Mouse (Mus musculus): ENCODE results near the gene Helq. TPM values are rescaled to one million over a fixed set of nuclear protein-coding genes. Genes with fewer than 3 reads are reported as not detected.
A peak's percentile ranks its signal among the peaks of the same experiment; 100 is the strongest.

The Helq gene
- polyA plus RNA-seq (2015; fragmentation: Nextera tagmentation; extraction: Ambion mirVana) = 9.3 and 10.5 TPM in 2 replicates

- Histone ChIP-seq H3K4me2 (peak within 1 kb of the TSS; percentile 82), H3K27ac (replicated peaks) (no peak within 1 kb of the TSS), H3K9me3 (no peaks in the 10 kb centered on the region), H3K4me3 (peak within 1 kb of the TSS; percentile 73), H3K36me3 (peaks cover 52% of the 10 kb centered on the region), H3K9ac (peak within 1 kb of the TSS; percentile 86), H3K4me1 (peaks cover 15% of the 10 kb centered on the region), H3K27me3 (replicated peaks) (no peaks in the 10 kb centered on the region)
- under 1% methylated on average over 67 of the region's 67 CpGs for WGBS
- peak; percentile 81 for ATAC-seq (ENCODE audit: extremely low read depth, insufficient number of reproducible peaks, low FRiP score, low TSS enrichment)
These were observed at the start of gene Helq, which contains the start of gene Mrps18c for GRCm38 (mm10) chr5:100798165-100798860. Helq (minus strand) TSS chr5:100798598. Mrps18c (plus strand) TSS chr5:100798627.

DNA sequence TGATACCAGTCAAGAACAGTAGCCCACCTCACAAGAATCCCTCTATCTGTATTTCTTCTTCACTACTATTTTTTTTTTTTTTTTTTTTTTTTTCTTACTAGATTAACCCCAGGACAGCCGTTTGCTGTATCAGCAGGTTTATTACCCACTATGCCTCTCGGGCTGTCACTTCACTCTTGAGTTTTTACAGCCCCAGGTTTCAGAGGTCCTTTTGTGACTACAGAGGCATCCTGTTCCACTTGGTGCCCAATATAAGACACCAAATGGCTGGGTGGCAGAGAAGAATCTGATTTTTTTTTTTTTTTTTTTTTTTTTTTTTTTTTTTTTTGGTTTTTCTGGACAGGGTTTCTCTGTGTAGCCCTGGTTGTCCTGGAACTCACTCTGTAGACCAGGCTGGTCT, 48.7 kb upstream of the Helq start:
- Histone ChIP-seq H3K4me3 (peak overlapping the region; percentile 78), H3K27ac (replicated peaks) (peak overlapping the region; percentile 96), H3K4me2 (peak overlapping the region; percentile 90), H3K9me3 (peaks cover 5% of the 10 kb centered on the region), H3K9ac (peak overlapping the region; percentile 92), H3K36me3 (peaks cover 9% of the 10 kb centered on the region), H3K4me1 (peaks cover 34% of the 10 kb centered on the region), H3K27me3 (replicated peaks) (peaks cover 13% of the 10 kb centered on the region)
- WGBS = 2% methylated on average over 2 of the region's 2 CpGs
- no peak for ATAC-seq (ENCODE audit: extremely low read depth, insufficient number of reproducible peaks, low FRiP score, low TSS enrichment)

GRCm38 (mm10) chr5:100846599-100846920, 48.2 kb upstream of the Helq start:
- Histone ChIP-seq H3K4me2 (peak overlapping the region; percentile 90), H3K27me3 (replicated peaks) (peaks cover 13% of the 10 kb centered on the region), H3K27ac (replicated peaks) (peak overlapping the region; percentile 96), H3K9ac (peak overlapping the region; percentile 92), H3K4me1 (peaks cover 34% of the 10 kb centered on the region), H3K4me3 (peak overlapping the region; percentile 78), H3K9me3 (peaks cover 11% of the 10 kb centered on the region), H3K36me3 (peaks cover 15% of the 10 kb centered on the region)
- ATAC-seq (ENCODE audit: extremely low read depth, insufficient number of reproducible peaks, low FRiP score, low TSS enrichment) = 0 out of 2 replicates have a peak, but pooled peaks have one; percentile 9
- 1% methylated on average over 22 of the region's 22 CpGs for WGBS

DNA sequence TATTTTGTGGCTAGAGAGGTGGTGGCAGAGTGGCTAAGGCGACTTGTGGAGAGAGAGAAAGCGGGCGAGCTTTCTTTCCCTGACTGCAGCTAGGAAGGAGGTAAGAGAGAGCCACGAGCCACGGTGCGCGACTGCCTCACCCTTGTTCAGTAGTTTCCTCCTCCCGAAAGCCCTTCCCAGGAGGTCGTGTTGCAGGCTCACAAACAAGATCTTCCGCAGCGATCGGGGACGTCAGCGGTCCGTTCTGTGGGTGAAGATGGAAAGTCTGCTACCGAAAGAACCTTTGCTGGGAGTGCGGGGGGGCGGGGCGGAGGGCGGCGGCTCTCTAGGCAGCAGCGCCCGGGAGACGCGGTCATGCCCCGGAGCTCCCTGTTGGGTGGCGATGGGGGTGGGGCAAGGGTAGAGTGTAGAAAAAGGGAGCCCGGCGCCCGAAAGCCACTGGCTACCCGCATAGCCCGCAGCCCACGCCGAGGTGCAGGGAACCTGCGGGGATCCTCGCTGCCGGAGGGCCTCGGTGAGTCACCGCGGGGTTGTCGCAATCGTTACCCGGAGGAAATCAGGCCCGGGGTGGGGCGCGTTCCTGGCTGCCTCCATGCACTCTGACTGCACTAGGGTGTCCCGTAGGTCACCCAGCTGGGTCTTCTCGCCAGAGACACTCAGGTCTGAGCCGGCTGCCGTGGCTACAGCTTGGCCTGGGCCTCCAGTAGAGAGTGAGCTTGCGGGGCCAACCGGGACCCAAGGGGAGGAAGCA, 47.6 kb upstream of the Helq start:
- peak overlapping the region; percentile 92 for H3K9ac ChIP-seq
- whole genome bisulfite sequencing = under 1% methylated on average over 52 of the region's 52 CpGs
- H3K9me3 ChIP-seq = peaks cover 11% of the 10 kb centered on the region
- peak overlapping the region; percentile 96 for H3K27ac ChIP-seq (replicated peaks)
- peak overlapping the region; percentile 78 for H3K4me3 ChIP-seq
- ATAC-seq (ENCODE audit: extremely low read depth, insufficient number of reproducible peaks, low FRiP score, low TSS enrichment) = peak; percentile 57; the same call in 1 of the 2 replicates
- H3K27me3 ChIP-seq (replicated peaks) = peaks cover 13% of the 10 kb centered on the region
- peaks cover 36% of the 10 kb centered on the region for H3K4me1 ChIP-seq
- peak overlapping the region; percentile 90 for H3K4me2 ChIP-seq
- H3K36me3 ChIP-seq = peaks cover 19% of the 10 kb centered on the region

DNA sequence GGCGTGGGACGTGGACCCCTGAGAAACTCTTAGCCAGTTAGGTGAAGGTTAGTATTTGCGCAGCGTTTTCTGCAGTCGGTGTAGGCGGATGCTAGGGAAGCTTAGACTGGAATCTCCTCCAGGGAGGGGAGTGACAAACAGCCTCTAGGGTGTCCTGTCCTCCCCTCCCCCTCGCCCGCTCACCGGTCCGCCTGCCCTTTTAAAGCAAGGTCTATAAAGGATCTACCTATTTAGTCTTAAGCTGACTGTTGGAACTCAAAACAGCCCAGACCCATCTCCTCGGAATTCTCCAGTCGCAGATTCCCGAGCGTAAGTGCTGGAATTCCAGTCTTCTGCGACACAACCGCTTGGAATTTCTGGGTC, 47.1 kb upstream of the Helq start, which contains the start of gene Gpat3:
Gpat3 (plus strand) TSS at position 229 of the 363 bp plus-strand sequence.
- Histone ChIP-seq H3K36me3 (peaks cover 19% of the 10 kb centered on the region), H3K4me3 (peak within 1 kb of the TSS; percentile 78), H3K27me3 (replicated peaks) (peaks cover 13% of the 10 kb centered on the region), H3K4me1 (peaks cover 37% of the 10 kb centered on the region), H3K9me3 (peaks cover 11% of the 10 kb centered on the region), H3K9ac (peak within 1 kb of the TSS; percentile 92), H3K4me2 (peak within 1 kb of the TSS; percentile 90), H3K27ac (replicated peaks) (peak within 1 kb of the TSS; percentile 96)
- 0% methylated on average over 16 of the region's 16 CpGs for WGBS
- 0 out of 2 replicates have a peak, but pooled peaks have one; percentile 28 for ATAC-seq (ENCODE audit: extremely low read depth, insufficient number of reproducible peaks, low FRiP score, low TSS enrichment)

DNA sequence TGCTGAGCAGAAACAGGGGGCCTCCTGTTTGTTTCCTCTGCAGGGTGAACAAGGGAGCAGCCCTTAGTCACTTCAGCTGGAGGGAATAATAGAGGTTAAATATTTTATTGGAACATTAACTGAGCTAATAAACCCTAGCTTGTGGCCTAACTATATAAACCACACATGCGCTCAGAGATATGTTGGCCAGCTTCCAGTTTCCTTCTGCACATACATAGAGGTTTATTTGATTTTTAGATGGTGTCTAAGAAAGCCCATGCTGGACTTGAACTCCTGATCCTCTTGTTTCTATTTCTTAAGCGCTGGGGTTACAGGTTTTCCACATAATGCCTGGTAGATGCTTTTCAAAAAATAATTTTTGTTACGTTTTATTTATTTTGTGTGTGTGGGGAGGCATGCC, 46.1 kb upstream of the Helq start:
- peak overlapping the region; percentile 96; the same call in 1 of the 2 replicates for H3K27ac ChIP-seq (replicated peaks)
- H3K9ac ChIP-seq = peak overlapping the region; percentile 92
- H3K27me3 ChIP-seq (replicated peaks) = peaks cover 13% of the 10 kb centered on the region
- peaks cover 17% of the 10 kb centered on the region for H3K36me3 ChIP-seq
- H3K4me1 ChIP-seq = peaks cover 37% of the 10 kb centered on the region
- H3K9me3 ChIP-seq = peaks cover 11% of the 10 kb centered on the region
- WGBS = 42% methylated on average over 3 of the region's 3 CpGs
- no peak for ATAC-seq (ENCODE audit: extremely low read depth, insufficient number of reproducible peaks, low FRiP score, low TSS enrichment)
- H3K4me2 ChIP-seq = peak overlapping the region; percentile 90
- H3K4me3 ChIP-seq = peak overlapping the region; percentile 78

- Histone ChIP-seq H3K4me1 (peaks cover 33% of the 10 kb centered on the region), H3K4me2 (no peak overlapping the region), H3K27me3 (replicated peaks) (no peaks in the 10 kb centered on the region), H3K27ac (replicated peaks) (peak overlapping the region; percentile 83), H3K4me3 (no peak overlapping the region), H3K36me3 (peaks cover 18% of the 10 kb centered on the region), H3K9me3 (peaks cover 11% of the 10 kb centered on the region), H3K9ac (no peak overlapping the region)
- 15% methylated on average over 7 of the region's 7 CpGs for WGBS
- peak; percentile 66; the same call in 1 of the 2 replicates for ATAC-seq (ENCODE audit: extremely low read depth, insufficient number of reproducible peaks, low FRiP score, low TSS enrichment)
These were observed 39.5 kb upstream of the Helq start for GRCm38 (mm10) chr5:100837907-100838306.

- Histone ChIP-seq H3K36me3 (0 out of 2 replicates have a peak, but pooled peaks cover 4% of the 10 kb centered on the region), H3K9ac (no peak overlapping the region), H3K4me2 (peak overlapping the region; percentile 31), H3K27ac (replicated peaks) (peak overlapping the region; percentile 87), H3K4me3 (no peak overlapping the region), H3K9me3 (no peaks in the 10 kb centered on the region), H3K27me3 (replicated peaks) (no peaks in the 10 kb centered on the region), H3K4me1 (peaks cover 30% of the 10 kb centered on the region)
- no peak for ATAC-seq (ENCODE audit: extremely low read depth, insufficient number of reproducible peaks, low FRiP score, low TSS enrichment)
- WGBS = 27% methylated on average over 9 of the region's 9 CpGs
These were observed 37.6 kb upstream of the Helq start for GRCm38 (mm10) chr5:100835862-100836538.

- H3K4me3 ChIP-seq = no peak overlapping the region
- H3K9me3 ChIP-seq = no peaks in the 10 kb centered on the region
- no peaks in the 10 kb centered on the region for H3K27me3 ChIP-seq (replicated peaks)
- H3K4me2 ChIP-seq = no peak overlapping the region
- ATAC-seq (ENCODE audit: extremely low read depth, insufficient number of reproducible peaks, low FRiP score, low TSS enrichment) = no peak
- peaks cover 29% of the 10 kb centered on the region for H3K4me1 ChIP-seq
- H3K27ac ChIP-seq (replicated peaks) = no peak overlapping the region
- H3K9ac ChIP-seq = no peak overlapping the region
- 80% methylated on average over 2 of the region's 2 CpGs for WGBS
- H3K36me3 ChIP-seq = 0 out of 2 replicates have a peak, but pooled peaks cover 4% of the 10 kb centered on the region
These were observed 35.4 kb upstream of the Helq start for GRCm38 (mm10) chr5:100833841-100834240.

GRCm38 (mm10) chr5:100832680-100833079, 34.3 kb upstream of the Helq start:
- H3K9ac ChIP-seq = no peak overlapping the region
- no peak overlapping the region for H3K27ac ChIP-seq (replicated peaks)
- no peak overlapping the region for H3K4me3 ChIP-seq
- H3K4me1 ChIP-seq = peaks cover 21% of the 10 kb centered on the region
- no peak overlapping the region for H3K4me2 ChIP-seq
- H3K36me3 ChIP-seq = 0 out of 2 replicates have a peak, but pooled peaks cover 4% of the 10 kb centered on the region
- ATAC-seq (ENCODE audit: extremely low read depth, insufficient number of reproducible peaks, low FRiP score, low TSS enrichment) = no peak
- no peaks in the 10 kb centered on the region for H3K27me3 ChIP-seq (replicated peaks)
- WGBS = 77% methylated on average over 3 of the region's 3 CpGs
- H3K9me3 ChIP-seq = no peaks in the 10 kb centered on the region

- 77% methylated on average over 3 of the region's 3 CpGs for WGBS
- Histone ChIP-seq H3K36me3 (no peaks in the 10 kb centered on the region), H3K4me1 (no peaks in the 10 kb centered on the region), H3K9ac (no peak overlapping the region), H3K27me3 (replicated peaks) (no peaks in the 10 kb centered on the region), H3K27ac (replicated peaks) (no peak overlapping the region), H3K9me3 (no peaks in the 10 kb centered on the region), H3K4me3 (no peak overlapping the region), H3K4me2 (no peak overlapping the region)
- ATAC-seq (ENCODE audit: extremely low read depth, insufficient number of reproducible peaks, low FRiP score, low TSS enrichment) = no peak
These were observed 30.3 kb upstream of the Helq start for GRCm38 (mm10) chr5:100828701-100829100.
